Mouse (Mus musculus): ENCODE data around the gene Ptges.

DNA sequence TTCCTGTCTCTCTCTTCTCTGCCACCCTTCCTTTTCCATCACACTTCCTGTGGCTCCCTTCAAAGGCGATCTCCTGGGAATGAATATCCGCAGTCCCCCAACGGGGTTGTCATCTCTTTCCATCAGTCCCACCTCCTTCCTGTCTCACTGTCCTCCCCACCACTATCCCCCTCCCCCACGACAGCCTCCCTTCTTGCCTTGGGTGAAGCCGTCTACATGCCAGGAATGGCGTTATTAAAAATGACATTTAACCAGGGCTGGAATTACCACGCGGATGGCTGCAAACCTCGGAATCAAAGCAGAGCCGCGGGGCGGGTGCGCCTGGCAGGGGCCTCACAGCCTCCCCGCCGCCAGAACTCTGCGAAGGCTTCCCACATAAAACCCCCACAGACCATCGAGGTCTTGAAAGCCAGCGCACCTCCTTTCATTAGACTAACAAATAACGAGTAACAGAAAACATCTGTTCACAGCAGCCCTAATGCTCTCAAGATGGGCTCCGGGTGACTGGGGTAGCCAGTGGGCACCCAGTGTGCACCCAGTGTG lies 76.8 kb downstream of the Ptges start:
- no peak for TF ChIP-seq POLR2A (IDR thresholded peaks at IDR 0.05; ENCODE audit: low read depth, low read length)
- TF ChIP-seq CTCF (IDR thresholded peaks at IDR 0.05; ENCODE audit: borderline replicate concordance, insufficient read depth, low read length): no peak
